ENCODE assay signal across 21 mouse cellular contexts in genomic region chr13:115852689-115853356, GRCm38 (mm10).
A peak's percentile ranks its signal among the peaks of the same experiment; 100 is the strongest.
DNase-seq lines count a peak whose midpoint lies in the region; ATAC-seq and TF ChIP-seq lines count a peak whose summit lies in the region.
"Had no signal": no experiment of that assay in that cellular context is flagged by ENCODE, and none has a peak within 500 bp of the region (broad histone marks: within the 10 kb centered on the region; RNA-seq: fewer than 3 reads in every experiment).

No protein-coding gene starts in this region.

- no peak overlapping the region for H3K4me3 ChIP-seq in layer of hippocampus, adult 2 months
- H3K4me3 ChIP-seq in neural tube, embryonic 12.5 days = no peak overlapping the region
- no peak overlapping the region for H3K4me3 ChIP-seq in neural tube, embryonic 15.5 days (replicated peaks)
- no peak overlapping the region for H3K4me3 ChIP-seq in midbrain, embryonic 16.5 days (ENCODE audit: low read depth, low read length)
- H3K4me3 ChIP-seq: heart, embryonic 13.5 days; hindbrain, embryonic 12.5 days; kidney, embryonic 15.5 days; left cerebral cortex, adult 2 months had no signal

- H3K4me2 ChIP-seq in neural tube, embryonic 12.5 days (replicated peaks) = no peak overlapping the region
- H3K4me2 ChIP-seq in neural tube, embryonic 15.5 days = no peak overlapping the region
- H3K4me2 ChIP-seq in midbrain, embryonic 16.5 days (ENCODE audit: low read length) = no peak overlapping the region
- H3K4me2 ChIP-seq: heart, embryonic 13.5 days; hindbrain, embryonic 12.5 days; kidney, embryonic 15.5 days had no signal

- H3K9me3 ChIP-seq in neural tube, embryonic 12.5 days = no peaks in the 10 kb centered on the region
- no peaks in the 10 kb centered on the region for H3K9me3 ChIP-seq in neural tube, embryonic 15.5 days (replicated peaks)
- no peaks in the 10 kb centered on the region for H3K9me3 ChIP-seq in midbrain, embryonic 16.5 days (replicated peaks; ENCODE audit: control insufficient read depth, low read length, poor library complexity, severe bottlenecking)
- H3K9me3 ChIP-seq: heart, embryonic 13.5 days; hindbrain, embryonic 12.5 days; kidney, embryonic 15.5 days had no signal

- WGBS in neural tube, embryonic 12.5 days = 57% methylated on average over 3 of the region's 3 CpGs
- WGBS in neural tube, embryonic 15.5 days = 46% methylated on average over 3 of the region's 3 CpGs
- WGBS in midbrain, embryonic 16.5 days = 49% methylated on average over 3 of the region's 3 CpGs

- H3K27me3 ChIP-seq in neural tube, embryonic 12.5 days (replicated peaks) = no peaks in the 10 kb centered on the region
- no peaks in the 10 kb centered on the region for H3K27me3 ChIP-seq in neural tube, embryonic 15.5 days (replicated peaks)
- no peaks in the 10 kb centered on the region for H3K27me3 ChIP-seq in midbrain, embryonic 16.5 days (ENCODE audit: control insufficient read depth, insufficient read depth, low read depth, low read length)
- H3K27me3 ChIP-seq: heart, embryonic 13.5 days; hindbrain, embryonic 12.5 days; kidney, embryonic 15.5 days; Patski had no signal

- H3K27ac ChIP-seq in layer of hippocampus, adult 2 months = peak overlapping the region; percentile 44
- no peak overlapping the region for H3K27ac ChIP-seq in neural tube, embryonic 12.5 days
- H3K27ac ChIP-seq in neural tube, embryonic 15.5 days (replicated peaks) = no peak overlapping the region
- H3K27ac ChIP-seq in midbrain, embryonic 16.5 days (ENCODE audit: low read length) = peak overlapping the region; percentile 33
- H3K27ac ChIP-seq: heart, embryonic 13.5 days; hindbrain, embryonic 12.5 days; kidney, embryonic 15.5 days; left cerebral cortex, adult 2 months; macrophage had no signal

- no peak for TF ChIP-seq CTCF in layer of hippocampus, adult 2 months (conservative IDR thresholded peaks at IDR 0.05)

- ATAC-seq in neural tube, embryonic 12.5 days (ENCODE audit: low FRiP score, low read depth) = 0 out of 2 replicates have a peak, but pooled peaks have one; percentile 21
- ATAC-seq in neural tube, embryonic 15.5 days (ENCODE audit: low FRiP score) = no peak
- ATAC-seq in midbrain, embryonic 16.5 days = peak; percentile 78
- ATAC-seq: forebrain, embryonic 16.5 days; lung, postnatal 0 days; Patski had no signal

- H3K9ac ChIP-seq in neural tube, embryonic 12.5 days = no peak overlapping the region
- no peak overlapping the region for H3K9ac ChIP-seq in neural tube, embryonic 15.5 days (replicated peaks)
- no peak overlapping the region for H3K9ac ChIP-seq in midbrain, embryonic 16.5 days (ENCODE audit: low read depth, low read length)
- H3K9ac ChIP-seq: heart, embryonic 13.5 days; hindbrain, embryonic 12.5 days; kidney, embryonic 15.5 days had no signal

- H3K4me1 ChIP-seq in neural tube, embryonic 12.5 days = no peaks in the 10 kb centered on the region
- H3K4me1 ChIP-seq in neural tube, embryonic 15.5 days = no peaks in the 10 kb centered on the region
- H3K4me1 ChIP-seq in midbrain, embryonic 16.5 days (ENCODE audit: control insufficient read depth, insufficient read depth, low read length) = peaks cover 2% of the 10 kb centered on the region; the same call in 1 of the 2 replicates
- H3K4me1 ChIP-seq: heart, embryonic 13.5 days; hindbrain, embryonic 12.5 days; kidney, embryonic 15.5 days had no signal

- DNase-seq in layer of hippocampus, adult 2 months (ENCODE audit: low spot score in 2 of 2) = no peak
- no peak for DNase-seq in layer of hippocampus, adult 11-12 months (ENCODE audit: low spot score)
- no peak for DNase-seq in cerebellum, adult 11-12 months
- DNase-seq in ovary, postnatal 14 days (ENCODE audit: low spot score) = no peak
- DNase-seq: adrenal gland, adult 2 months; cerebellum, adult 9-10 months; gastrocnemius, postnatal 14 days; heart, adult 11 months; kidney, adult 11 months; kidney, postnatal 36 days had no signal

- H3K36me3 ChIP-seq in neural tube, embryonic 12.5 days = no peaks in the 10 kb centered on the region
- H3K36me3 ChIP-seq in neural tube, embryonic 15.5 days = no peaks in the 10 kb centered on the region
- H3K36me3 ChIP-seq in midbrain, embryonic 16.5 days (ENCODE audit: control insufficient read depth, insufficient read depth, low read length) = no peaks in the 10 kb centered on the region
- H3K36me3 ChIP-seq: heart, embryonic 13.5 days; hindbrain, embryonic 12.5 days; kidney, embryonic 15.5 days had no signal

Comparison
In these comparisons a context has a peak if more than half of its experiments do, and no peak if none do; other contexts are left out.
1. H3K27ac ChIP-seq: peak in layer of hippocampus, adult 2 months (single experiment) and midbrain, embryonic 16.5 days (single experiment); none in neural tube, embryonic 12.5 days (single experiment) and neural tube, embryonic 15.5 days (single experiment).